Mouse (Mus musculus) left cerebral cortex, adult 8-10 months (tissue): ENCODE data around the gene Dclk1. TPM values are rescaled to one million over a fixed set of nuclear protein-coding genes. Genes with fewer than 3 reads are reported as not detected.
A peak's percentile ranks its signal among the peaks of the same experiment; 100 is the strongest.

ENCODE experiments used
- DNase-seq, 2 experiments: peaks; one replicate each; pipeline ENCODE4 v3.0.0; 2022; ENCODE audit warnings: low spot score in 2 of 2
- total RNA-seq, 4 experiments: library from RNA; stranded (reverse); gene quantifications; 2 replicates each; pipeline ENCODE4 v1.2.4; 2022

Gene Dclk1
- total RNA-seq, 4 experiments from 2014 or later: 716 to 851 (median 782) TPM

GRCm38 (mm10) chr3:55495231-55495630 lies 253.1 kb downstream of the Dclk1 start:
- DNase-seq: no peak

GRCm38 (mm10) chr3:55495866-55496265 lies 253.7 kb downstream of the Dclk1 start:
- DNase-seq: no peak

GRCm38 (mm10) chr3:55496462-55496941 lies 254.3 kb downstream of the Dclk1 start:
- DNase-seq: no peak

GRCm38 (mm10) chr3:55499298-55499697 lies 257.1 kb downstream of the Dclk1 start:
- DNase-seq: no peak

GRCm38 (mm10) chr3:55510198-55510597 lies 268.0 kb downstream of the Dclk1 start:
- no peak for DNase-seq

- no peak for DNase-seq
These were observed 269.5 kb downstream of the Dclk1 start for GRCm38 (mm10) chr3:55511658-55512057.

- no peak for DNase-seq
These were observed 273.8 kb downstream of the Dclk1 start for GRCm38 (mm10) chr3:55515966-55516365.

- no peak for DNase-seq
These were observed 275.4 kb downstream of the Dclk1 start for GRCm38 (mm10) chr3:55517454-55518014.

- peak in 1 of 2 experiments; percentile 63 for DNase-seq
These were observed 278.3 kb downstream of the Dclk1 start for GRCm38 (mm10) chr3:55520240-55521180.

GRCm38 (mm10) chr3:55521776-55522175 lies 279.6 kb downstream of the Dclk1 start:
- no peak for DNase-seq

GRCm38 (mm10) chr3:55523224-55523623 lies 281.1 kb downstream of the Dclk1 start:
- DNase-seq: no peak

- no peak for DNase-seq
These were observed 281.7 kb downstream of the Dclk1 start for GRCm38 (mm10) chr3:55523735-55524477.

GRCm38 (mm10) chr3:55524491-55525195 lies 282.5 kb downstream of the Dclk1 start:
- DNase-seq: no peak

- no peak for DNase-seq
These were observed 284.3 kb downstream of the Dclk1 start for GRCm38 (mm10) chr3:55526470-55526869.

GRCm38 (mm10) chr3:55527566-55527965 lies 285.4 kb downstream of the Dclk1 start:
- no peak for DNase-seq

- DNase-seq: no peak
These were observed 285.8 kb downstream of the Dclk1 start for GRCm38 (mm10) chr3:55528012-55528411.

- no peak for DNase-seq
These were observed 287.2 kb downstream of the Dclk1 start for GRCm38 (mm10) chr3:55529414-55529813.

- no peak for DNase-seq
These were observed 289.3 kb downstream of the Dclk1 start for GRCm38 (mm10) chr3:55531204-55532044.

- no peak for DNase-seq
These were observed 290.2 kb downstream of the Dclk1 start for GRCm38 (mm10) chr3:55532175-55532973.
